Mouse (Mus musculus): ENCODE measurements around the gene Snai1.

The Snai1 gene

DNA sequence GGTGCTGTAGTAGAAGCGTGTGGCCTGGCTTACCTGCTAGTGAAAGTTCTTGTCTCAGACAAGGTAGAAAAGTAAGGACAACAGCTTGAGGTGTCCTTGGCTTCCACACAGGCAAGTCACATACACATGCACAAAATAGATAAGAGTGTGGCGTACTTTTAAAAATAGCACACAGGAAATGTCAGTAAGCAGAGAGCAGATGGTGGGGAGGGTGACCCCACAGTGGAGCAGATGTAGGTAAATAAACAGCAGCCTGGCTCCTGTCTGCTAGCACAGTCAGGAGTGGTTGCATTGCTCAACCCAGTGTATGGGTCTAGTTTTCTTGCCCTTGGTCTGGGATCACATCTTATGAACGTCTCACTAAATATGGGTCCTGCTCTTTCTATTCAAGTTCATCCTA is 27.5 kb upstream of the Snai1 start:
- Histone ChIP-seq H3K4me1 (replicated peaks; ENCODE audit: low read depth, low read length) (peaks cover 33% of the 10 kb centered on the region), H3K36me3 (ENCODE audit: insufficient read depth, low read length) (peaks cover 100% of the 10 kb centered on the region), H3K9me3 (ENCODE audit: low read length) (no peaks in the 10 kb centered on the region), H3K4me3 (replicated peaks; ENCODE audit: low read length) (no peak overlapping the region), H3K27me3 (ENCODE audit: insufficient read depth, low read length) (no peaks in the 10 kb centered on the region)
- TF ChIP-seq POU5F1 (IDR thresholded peaks at IDR 0.05; ENCODE audit: borderline replicate concordance, low read length): no peak
- no peak for TF ChIP-seq CTCF (conservative IDR thresholded peaks at IDR 0.05; ENCODE audit: low read length)
- no peak for TF ChIP-seq NANOG (IDR thresholded peaks at IDR 0.05; ENCODE audit: borderline replicate concordance, low read length)

- no peaks in the 10 kb centered on the region for H3K9me3 ChIP-seq (ENCODE audit: low read length)
- H3K27me3 ChIP-seq (ENCODE audit: insufficient read depth, low read length): no peaks in the 10 kb centered on the region
- no peak for TF ChIP-seq CTCF (conservative IDR thresholded peaks at IDR 0.05; ENCODE audit: low read length)
- H3K4me1 ChIP-seq (replicated peaks; ENCODE audit: low read depth, low read length): peaks cover 14% of the 10 kb centered on the region
- no peak overlapping the region for H3K4me3 ChIP-seq (replicated peaks; ENCODE audit: low read length)
- peaks cover 100% of the 10 kb centered on the region for H3K36me3 ChIP-seq (ENCODE audit: insufficient read depth, low read length)
Measured at GRCm38 (mm10) chr2:167512365-167512764, 25.6 kb upstream of the Snai1 start.

DNA sequence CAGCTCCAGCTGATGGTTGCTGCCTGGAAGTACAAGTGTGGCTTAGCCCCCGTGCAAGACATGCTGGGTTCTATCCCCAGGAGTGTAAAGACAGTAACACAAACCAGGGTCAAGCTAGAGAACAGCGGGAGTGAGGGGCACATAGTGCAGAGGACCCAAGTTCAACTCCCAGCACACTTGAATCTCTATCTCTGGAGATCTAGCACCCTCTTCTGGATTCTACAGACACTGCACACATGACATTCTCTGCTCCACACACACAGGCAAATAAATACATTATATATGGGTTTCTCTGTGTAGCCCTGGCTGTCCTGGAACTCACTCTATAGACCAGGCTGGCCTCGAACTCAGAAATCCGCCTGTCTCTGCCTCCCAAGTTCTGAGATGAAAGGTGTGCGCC is 25.0 kb upstream of the Snai1 start:
- TF ChIP-seq CTCF (conservative IDR thresholded peaks at IDR 0.05; ENCODE audit: low read length) (peak; percentile 18), POU5F1 (IDR thresholded peaks at IDR 0.05; ENCODE audit: borderline replicate concordance, low read length) (no peak), NANOG (IDR thresholded peaks at IDR 0.05; ENCODE audit: borderline replicate concordance, low read length) (no peak)
- no peaks in the 10 kb centered on the region for H3K27me3 ChIP-seq (ENCODE audit: insufficient read depth, low read length)
- peaks cover 100% of the 10 kb centered on the region for H3K36me3 ChIP-seq (ENCODE audit: insufficient read depth, low read length)
- no peaks in the 10 kb centered on the region for H3K9me3 ChIP-seq (ENCODE audit: low read length)
- H3K4me1 ChIP-seq (replicated peaks; ENCODE audit: low read depth, low read length): peaks cover 8% of the 10 kb centered on the region
- no peak overlapping the region for H3K4me3 ChIP-seq (replicated peaks; ENCODE audit: low read length)

- Histone ChIP-seq H3K9me3 (ENCODE audit: low read length) (no peaks in the 10 kb centered on the region), H3K4me3 (replicated peaks; ENCODE audit: low read length) (no peak overlapping the region), H3K36me3 (ENCODE audit: insufficient read depth, low read length) (peaks cover 92% of the 10 kb centered on the region), H3K27me3 (ENCODE audit: insufficient read depth, low read length) (no peaks in the 10 kb centered on the region), H3K4me1 (replicated peaks; ENCODE audit: low read depth, low read length) (peaks cover 9% of the 10 kb centered on the region)
- no peak for TF ChIP-seq CTCF (conservative IDR thresholded peaks at IDR 0.05; ENCODE audit: low read length)
- no peak for TF ChIP-seq NANOG (IDR thresholded peaks at IDR 0.05; ENCODE audit: borderline replicate concordance, low read length)
- TF ChIP-seq POU5F1 (IDR thresholded peaks at IDR 0.05; ENCODE audit: borderline replicate concordance, low read length): no peak
Measured at GRCm38 (mm10) chr2:167514641-167515040, 23.4 kb upstream of the Snai1 start.

GRCm38 (mm10) chr2:167515688-167516087 is 22.3 kb upstream of the Snai1 start:
- H3K4me1 ChIP-seq (replicated peaks; ENCODE audit: low read depth, low read length): peaks cover 10% of the 10 kb centered on the region
- TF ChIP-seq POU5F1 (IDR thresholded peaks at IDR 0.05; ENCODE audit: borderline replicate concordance, low read length) (no peak), CTCF (conservative IDR thresholded peaks at IDR 0.05; ENCODE audit: low read length) (no peak), NANOG (IDR thresholded peaks at IDR 0.05; ENCODE audit: borderline replicate concordance, low read length) (no peak)
- H3K9me3 ChIP-seq (ENCODE audit: low read length): no peaks in the 10 kb centered on the region
- H3K36me3 ChIP-seq (ENCODE audit: insufficient read depth, low read length): peaks cover 81% of the 10 kb centered on the region
- H3K4me3 ChIP-seq (replicated peaks; ENCODE audit: low read length): no peak overlapping the region
- no peaks in the 10 kb centered on the region for H3K27me3 ChIP-seq (ENCODE audit: insufficient read depth, low read length)

- TF ChIP-seq CTCF (conservative IDR thresholded peaks at IDR 0.05; ENCODE audit: low read length) (peak; percentile 48), POU5F1 (IDR thresholded peaks at IDR 0.05; ENCODE audit: borderline replicate concordance, low read length) (no peak)
- peaks cover 8% of the 10 kb centered on the region for H3K4me1 ChIP-seq (replicated peaks; ENCODE audit: low read depth, low read length)
- H3K4me3 ChIP-seq (replicated peaks; ENCODE audit: low read length): no peak overlapping the region
- no peaks in the 10 kb centered on the region for H3K27me3 ChIP-seq (ENCODE audit: insufficient read depth, low read length)
- H3K9me3 ChIP-seq (ENCODE audit: low read length): no peaks in the 10 kb centered on the region
- H3K36me3 ChIP-seq (ENCODE audit: insufficient read depth, low read length): peaks cover 41% of the 10 kb centered on the region
Measured at GRCm38 (mm10) chr2:167519606-167520252, 18.3 kb upstream of the Snai1 start.

GRCm38 (mm10) chr2:167528278-167528677 is 9.7 kb upstream of the Snai1 start:
- Histone ChIP-seq H3K36me3 (ENCODE audit: insufficient read depth, low read length) (no peaks in the 10 kb centered on the region), H3K9me3 (ENCODE audit: low read length) (no peaks in the 10 kb centered on the region), H3K4me3 (replicated peaks; ENCODE audit: low read length) (no peak overlapping the region), H3K27me3 (ENCODE audit: insufficient read depth, low read length) (peaks cover 72% of the 10 kb centered on the region), H3K4me1 (replicated peaks; ENCODE audit: low read depth, low read length) (peaks cover 33% of the 10 kb centered on the region)
- TF ChIP-seq CTCF (conservative IDR thresholded peaks at IDR 0.05; ENCODE audit: low read length) (peak; percentile 32), POU5F1 (IDR thresholded peaks at IDR 0.05; ENCODE audit: borderline replicate concordance, low read length) (no peak)

- H3K4me1 ChIP-seq (replicated peaks; ENCODE audit: low read depth, low read length): peaks cover 33% of the 10 kb centered on the region
- no peaks in the 10 kb centered on the region for H3K36me3 ChIP-seq (ENCODE audit: insufficient read depth, low read length)
Measured at GRCm38 (mm10) chr2:167529935-167530513, 8.0 kb upstream of the Snai1 start.

GRCm38 (mm10) chr2:167530536-167530935 is 7.5 kb upstream of the Snai1 start:
- Histone ChIP-seq H3K4me1 (replicated peaks; ENCODE audit: low read depth, low read length) (peaks cover 33% of the 10 kb centered on the region), H3K27me3 (ENCODE audit: insufficient read depth, low read length) (peaks cover 89% of the 10 kb centered on the region), H3K36me3 (ENCODE audit: insufficient read depth, low read length) (no peaks in the 10 kb centered on the region), H3K4me3 (replicated peaks; ENCODE audit: low read length) (no peak overlapping the region), H3K9me3 (ENCODE audit: low read length) (no peaks in the 10 kb centered on the region)
- TF ChIP-seq CTCF (conservative IDR thresholded peaks at IDR 0.05; ENCODE audit: low read length): no peak
- no peak for TF ChIP-seq POU5F1 (IDR thresholded peaks at IDR 0.05; ENCODE audit: borderline replicate concordance, low read length)
- no peak for TF ChIP-seq NANOG (IDR thresholded peaks at IDR 0.05; ENCODE audit: borderline replicate concordance, low read length)

More at GRCm38 (mm10) chr2:167529935-167530513, 8.0 kb upstream of the Snai1 start:
- Histone ChIP-seq H3K9me3 (ENCODE audit: low read length) (no peaks in the 10 kb centered on the region), H3K4me3 (replicated peaks; ENCODE audit: low read length) (no peak overlapping the region), H3K27me3 (ENCODE audit: insufficient read depth, low read length) (peaks cover 90% of the 10 kb centered on the region)
- TF ChIP-seq POU5F1 (IDR thresholded peaks at IDR 0.05; ENCODE audit: borderline replicate concordance, low read length): peak; percentile 55; the same call in 1 of the 2 replicates
- TF ChIP-seq CTCF (conservative IDR thresholded peaks at IDR 0.05; ENCODE audit: low read length): no peak
- TF ChIP-seq NANOG (IDR thresholded peaks at IDR 0.05; ENCODE audit: borderline replicate concordance, low read length): peak; percentile 69; the same call in 1 of the 2 replicates

All from E14TG2a.4 (cell line).